Mouse (Mus musculus): ENCODE measurements around the gene Gm14399.
"Not testable (repeated sequence)": the region's sequence is repeated elsewhere in the genome, so short reads cannot be mapped to it uniquely, and the experiment has no call there.

Gm14399 gene

DNA sequence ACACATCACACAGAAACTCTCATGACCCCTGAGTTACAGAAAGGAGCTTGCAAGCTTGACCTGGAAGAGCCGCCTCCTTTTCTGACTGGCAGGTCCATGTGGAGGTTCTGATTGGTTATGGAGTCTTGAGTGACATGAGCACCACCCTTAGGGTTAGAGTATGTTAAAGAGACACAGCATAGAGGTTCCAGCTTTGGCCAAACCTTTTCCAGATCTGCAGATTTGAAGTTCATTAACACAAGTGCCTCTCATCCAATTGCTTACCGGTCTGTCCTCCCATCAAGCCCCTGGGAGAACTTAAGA is at the start of gene Gm14399:
TSS of gene Gm14399 (minus strand) at position 20 of the 303 bp plus-strand sequence.
- DNase-seq (ENCODE audit: low spot score): not testable (repeated sequence)

DNA sequence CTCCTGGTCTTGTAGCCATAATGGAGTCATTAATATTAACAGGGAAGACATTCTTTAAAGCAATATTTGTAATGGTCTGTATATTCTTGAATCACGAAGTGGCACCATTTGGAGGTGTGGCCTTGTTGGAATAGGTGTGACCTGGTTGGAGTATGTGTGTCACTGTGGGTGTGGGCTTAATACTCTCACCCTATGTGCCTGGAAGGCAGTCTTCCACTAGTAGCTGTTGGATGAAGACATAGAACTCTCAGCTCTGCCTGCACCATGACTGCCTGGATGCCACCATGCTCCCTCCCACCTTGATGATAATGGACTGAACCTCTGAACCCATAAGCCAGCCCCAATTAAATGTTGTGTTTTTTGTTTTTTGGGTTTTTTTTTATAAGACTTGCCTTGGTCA is 37.2 kb upstream of the Gm14399 start:
- DNase-seq (ENCODE audit: low spot score): not testable (repeated sequence)

DNA sequence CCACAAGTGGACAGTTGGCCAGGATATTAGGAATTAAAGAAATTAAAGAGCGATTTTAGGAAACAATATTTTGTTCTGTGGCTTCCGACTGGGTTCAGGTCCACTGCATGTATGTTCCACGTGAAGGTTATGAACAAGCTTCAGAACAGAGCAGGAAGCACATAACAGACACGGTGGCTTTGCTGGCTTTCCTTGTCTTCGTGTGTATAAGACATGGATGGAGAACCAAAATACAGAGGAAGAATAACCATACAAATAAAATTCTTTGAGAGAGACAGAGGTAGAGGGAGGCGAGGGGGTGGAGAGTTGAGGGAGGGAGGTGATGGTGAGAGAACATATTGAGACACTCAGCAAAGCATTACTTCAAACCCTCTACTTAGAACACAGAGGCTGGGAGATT is 34.5 kb upstream of the Gm14399 start:
- DNase-seq (ENCODE audit: low spot score): no peak

DNA sequence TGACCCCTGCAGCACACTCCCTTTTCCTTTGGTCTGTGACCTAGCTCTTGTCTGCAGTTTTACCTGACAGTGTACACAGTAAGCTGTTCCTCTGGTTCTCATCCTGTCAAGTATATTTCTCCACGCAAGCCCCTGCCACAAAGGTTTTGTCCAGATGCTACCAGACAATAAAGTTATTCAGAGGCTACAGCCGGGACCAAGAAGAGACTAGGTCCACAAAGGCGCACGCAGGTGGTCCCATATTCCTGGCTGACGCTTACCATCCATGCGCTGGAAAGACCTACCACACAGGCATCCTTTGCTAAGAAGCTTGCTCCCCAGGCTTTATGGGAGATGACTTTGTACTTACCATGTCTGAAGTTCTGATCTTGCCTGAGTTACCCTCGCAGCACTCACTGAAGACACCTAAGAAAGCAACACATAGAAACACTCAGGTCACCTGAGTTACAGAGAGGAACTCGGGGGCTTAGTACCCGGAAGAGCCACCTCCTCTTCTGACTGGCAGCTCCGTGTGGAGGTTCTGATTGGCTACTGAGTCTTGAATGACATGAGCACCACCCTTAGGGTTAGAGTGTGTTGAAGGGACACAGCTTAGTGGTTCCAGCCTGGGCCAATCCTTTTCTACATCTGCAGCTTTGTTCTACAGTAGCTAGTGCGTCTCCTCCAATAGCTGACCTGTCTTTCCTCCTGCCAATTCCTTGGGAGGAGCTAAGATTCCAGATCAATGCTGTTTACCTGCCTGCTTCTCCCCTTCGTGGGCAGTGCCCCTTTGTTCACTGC is 33.8 kb upstream of the Gm14399 start, which contains the start of gene Gm14443:
TSS of gene Gm14443 (minus strand) at position 471 of the 780 bp plus-strand sequence.
- not testable (repeated sequence) for DNase-seq (ENCODE audit: low spot score)

DNA sequence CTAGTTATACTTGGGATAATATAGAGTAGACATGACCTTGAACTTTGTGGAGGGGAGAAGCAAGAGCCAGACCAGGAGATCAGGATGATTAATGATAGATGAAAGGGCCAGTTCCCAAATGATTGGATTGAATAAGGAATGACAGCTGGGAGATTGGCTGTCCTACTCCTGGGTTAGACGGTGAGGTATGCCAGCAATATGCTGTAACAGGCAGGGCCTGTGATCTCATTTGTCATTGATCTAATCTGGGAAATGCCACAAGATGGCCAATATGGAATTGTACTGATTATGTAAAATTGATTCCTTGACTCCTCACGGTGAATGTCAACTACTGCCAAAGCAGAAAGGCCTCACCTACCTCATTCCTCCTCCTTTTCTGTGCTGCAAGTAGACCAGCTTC is 32.2 kb upstream of the Gm14399 start:
- DNase-seq (ENCODE audit: low spot score): not testable (repeated sequence)

DNA sequence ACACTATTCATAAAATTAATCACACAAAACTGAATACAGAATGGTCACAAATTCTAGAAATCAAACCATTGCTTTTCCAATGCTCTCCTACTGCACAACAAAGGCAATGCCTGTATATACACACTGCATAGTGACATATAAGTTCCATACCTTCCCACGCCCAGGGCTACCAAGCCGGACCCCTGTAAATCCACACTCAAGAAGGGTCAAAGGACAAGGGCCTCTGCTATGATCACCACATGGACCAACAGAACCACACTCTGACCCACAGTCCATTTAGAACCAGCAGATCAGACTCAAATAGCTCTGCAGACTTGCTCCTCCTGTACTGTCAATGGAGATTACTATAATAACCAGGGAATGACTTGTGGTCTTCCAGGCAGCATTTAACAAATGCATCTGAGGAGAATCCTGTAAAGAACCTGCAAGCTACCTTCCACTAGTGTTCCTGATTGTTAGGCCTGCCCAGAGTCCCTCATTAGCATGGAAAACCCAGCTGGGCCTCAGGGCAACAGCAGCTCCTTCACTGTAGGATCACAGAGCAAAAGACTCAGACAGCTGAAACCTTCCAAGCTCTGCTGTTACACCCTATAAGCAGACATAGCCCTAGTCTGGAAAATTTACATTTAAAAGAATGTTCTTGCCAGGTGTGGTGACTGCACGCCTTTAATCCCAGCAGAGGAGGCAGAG is 31.2 kb upstream of the Gm14399 start:
- DNase-seq (ENCODE audit: low spot score): not testable (repeated sequence)

DNA sequence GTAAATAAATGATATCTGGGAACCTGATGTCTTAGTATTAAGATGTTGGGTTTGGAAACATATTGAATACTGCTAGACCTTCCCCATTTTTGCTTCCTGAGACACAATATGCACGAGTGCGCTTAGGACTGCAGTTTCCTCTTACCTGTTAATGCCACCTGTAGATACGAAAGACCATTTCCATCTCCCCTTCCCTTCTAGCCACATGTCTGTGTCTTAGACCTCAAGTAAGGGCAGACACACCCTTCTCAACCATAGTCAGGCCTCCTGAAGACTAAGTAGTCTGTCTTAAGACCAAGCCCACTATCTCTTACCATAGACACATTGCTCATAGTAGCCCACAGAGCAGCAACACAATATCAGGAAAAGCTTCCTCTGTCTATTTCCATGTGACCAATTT is 30.3 kb upstream of the Gm14399 start:
- no peak for DNase-seq (ENCODE audit: low spot score)

DNA sequence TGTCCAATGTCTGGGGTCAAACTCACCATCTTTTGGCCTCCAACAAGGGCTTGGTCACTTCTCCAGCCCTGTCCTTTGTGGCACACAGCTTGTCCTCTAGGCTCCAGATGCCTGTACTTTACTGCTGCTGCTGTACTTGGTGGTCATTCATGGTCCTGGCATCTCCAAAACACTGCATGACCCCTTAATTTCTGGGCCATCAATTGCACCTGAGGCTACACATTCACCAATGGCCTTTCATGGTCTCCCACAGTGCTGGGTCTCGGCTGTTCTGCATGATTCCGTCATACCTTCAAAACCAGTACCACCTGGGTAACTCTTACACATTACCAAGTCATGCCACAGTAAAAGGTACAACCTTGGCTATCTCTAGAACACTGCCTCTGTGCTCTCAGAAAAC is 25.1 kb upstream of the Gm14399 start:
- DNase-seq (ENCODE audit: low spot score): not testable (repeated sequence)

DNA sequence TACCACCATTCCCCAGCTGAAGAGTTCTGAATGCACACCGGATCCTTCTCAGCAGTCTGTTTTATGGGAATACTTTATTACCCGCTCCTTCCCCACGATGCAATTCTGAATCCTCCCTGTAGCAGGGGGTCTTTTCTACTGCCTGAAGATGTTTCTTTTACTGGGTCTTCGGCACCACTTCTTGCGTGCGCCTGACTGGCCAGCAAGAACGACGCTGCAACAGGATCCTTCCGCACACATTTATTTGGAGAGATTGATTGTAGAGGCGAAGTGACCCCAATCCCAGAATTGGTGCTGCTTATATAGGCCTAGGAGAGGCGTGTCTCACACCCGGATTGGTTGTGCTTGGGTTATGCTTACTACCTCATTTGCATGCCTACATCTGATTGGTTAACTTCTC is 23.3 kb upstream of the Gm14399 start:
- DNase-seq (ENCODE audit: low spot score): not testable (repeated sequence)

DNA sequence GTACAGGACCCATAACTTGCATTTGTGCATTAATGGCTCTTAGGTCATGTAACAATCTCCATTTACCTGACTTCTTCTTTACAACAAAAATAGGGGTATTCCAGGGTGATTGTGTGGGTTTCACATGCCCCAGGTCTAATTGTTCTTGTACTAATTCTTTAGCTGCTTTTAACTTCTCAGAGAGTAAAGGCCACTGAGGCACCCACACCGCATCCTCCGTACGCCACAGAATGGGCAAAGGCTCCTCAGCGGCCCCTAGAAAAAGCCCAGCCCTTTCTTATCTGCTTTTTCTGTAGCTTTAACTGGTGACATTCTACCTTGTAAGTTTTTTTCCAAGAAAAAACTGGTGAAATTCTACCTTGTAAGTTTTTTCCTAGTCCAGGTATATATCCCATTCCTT is 19.6 kb upstream of the Gm14399 start:
- not testable (repeated sequence) for DNase-seq (ENCODE audit: low spot score)

DNA sequence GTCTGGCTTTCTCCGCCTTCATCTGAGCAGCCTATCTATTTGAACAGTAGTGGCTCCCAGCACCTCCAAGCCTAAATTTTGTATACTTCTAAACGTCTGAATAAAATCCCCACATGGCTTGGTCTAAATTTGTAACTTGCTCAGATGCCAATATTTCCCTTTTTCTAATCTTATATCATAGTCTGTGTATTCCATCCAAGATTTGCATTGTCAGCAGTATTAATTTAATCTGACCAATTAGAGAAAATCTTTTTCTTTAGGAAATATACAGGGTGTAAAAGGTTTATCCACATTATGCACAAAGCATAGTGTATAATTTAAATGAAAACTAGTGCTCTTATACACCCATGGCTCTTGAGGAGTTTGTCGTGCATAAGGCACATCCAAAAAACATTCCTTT is 16.8 kb upstream of the Gm14399 start:
- DNase-seq (ENCODE audit: low spot score): no peak

DNA sequence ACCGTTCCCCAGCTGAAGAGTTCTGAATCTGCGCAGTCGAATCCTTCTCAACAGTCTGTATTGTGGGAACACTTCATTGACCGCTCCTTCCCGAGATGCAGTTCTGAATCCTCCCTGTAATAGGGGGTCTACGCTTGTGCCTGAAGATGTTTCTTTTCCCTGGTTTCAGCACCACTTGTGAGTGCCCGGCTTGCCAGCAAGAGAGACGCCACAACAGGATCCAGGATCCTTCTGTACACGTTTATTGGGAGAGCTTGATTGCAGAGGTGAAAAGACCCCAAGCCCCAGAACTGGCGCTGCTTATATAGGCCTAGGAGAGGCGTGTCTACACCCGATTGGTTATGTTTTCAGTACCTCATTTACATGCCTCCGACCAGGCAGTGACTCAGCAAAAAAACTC is 14.9 kb upstream of the Gm14399 start:
- no peak for DNase-seq (ENCODE audit: low spot score)

DNA sequence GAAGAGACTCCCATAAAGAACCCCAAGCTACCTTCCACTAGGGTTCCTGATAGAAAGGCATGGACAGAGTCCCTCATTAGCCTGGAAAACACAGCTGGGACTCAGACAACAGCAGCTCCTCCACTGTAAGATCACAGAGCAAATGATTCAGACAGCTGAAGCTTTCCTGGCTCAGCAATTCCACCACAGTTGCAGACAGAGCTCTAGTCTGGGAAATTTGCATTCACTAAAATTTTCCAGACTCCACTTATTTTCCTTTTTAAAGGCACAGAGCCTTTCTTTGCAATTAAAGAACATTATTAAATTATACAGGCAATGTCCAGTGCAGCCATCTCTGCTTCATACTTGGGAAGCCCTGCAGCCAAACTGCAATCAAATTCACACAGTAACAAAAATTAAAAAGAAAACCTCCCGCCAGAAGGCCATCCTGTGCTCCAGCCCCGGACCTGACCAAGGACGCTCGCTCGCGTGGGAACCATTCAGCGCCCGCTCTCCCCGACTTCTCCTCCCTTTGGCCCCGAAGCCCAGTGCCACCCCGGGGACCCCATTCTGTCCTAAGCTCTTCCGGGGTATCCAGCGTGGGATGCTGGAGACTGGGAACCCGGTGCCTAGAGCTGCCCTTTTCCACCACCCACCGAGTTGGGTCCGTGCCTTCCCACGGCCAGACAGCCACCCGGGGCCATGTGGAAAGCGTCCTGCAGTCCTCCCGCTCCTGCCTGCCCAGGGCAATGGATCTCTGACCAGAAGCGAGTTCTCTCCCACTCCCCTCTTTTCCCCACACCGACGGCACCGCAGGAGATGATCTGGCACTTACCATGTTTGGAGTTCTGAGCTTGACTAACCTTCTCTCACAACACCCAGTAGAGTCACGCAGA is 457 bp downstream of the Gm14399 start:
- DNase-seq (ENCODE audit: low spot score): peak; percentile 26

DNA sequence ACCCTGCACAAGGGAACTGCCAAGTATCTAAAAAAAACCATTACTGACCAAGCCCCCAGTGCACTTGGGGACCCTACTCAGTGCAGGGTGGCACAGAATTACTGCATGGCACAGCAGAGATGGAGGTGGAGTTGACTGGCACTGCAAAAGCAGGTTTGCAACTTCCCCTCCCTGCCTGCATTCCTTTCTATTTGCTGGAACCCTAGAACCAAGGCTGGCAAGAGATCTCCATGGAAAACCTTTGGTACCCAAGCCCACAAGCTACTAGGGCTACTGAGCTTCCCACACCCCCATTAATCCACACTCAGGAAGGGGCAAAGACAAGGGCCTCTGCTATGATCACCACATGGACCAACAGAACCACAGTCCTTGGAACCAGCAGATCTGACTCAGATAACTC is 1.2 kb downstream of the Gm14399 start:
- not testable (repeated sequence) for DNase-seq (ENCODE audit: low spot score)

Measured in ovary, postnatal 36 days (tissue).